Mouse (Mus musculus) gastrocnemius, postnatal 10 days (tissue): ENCODE measurements around the gene Mfsd6l. TPM values are rescaled to one million over a fixed set of nuclear protein-coding genes. Genes with fewer than 3 reads are reported as not detected.

ENCODE experiments used
- DNase-seq: peaks from one replicate; pipeline ENCODE4 v3.0.0; 2021; ENCODE audit warnings: mixed read lengths
- long read RNA-seq, 2 experiments: library from polyadenylated mRNA; stranded (forward); transcript quantifications; one replicate each; pipeline ENCODE4 v2.0.0; 2021
- total RNA-seq, 2 experiments: library from RNA; stranded (reverse); gene quantifications; 2 replicates each; pipeline ENCODE4 v1.2.3; 2021

The Mfsd6l gene
- under 1 TPM; 0.14 to 0.20 TPM for total RNA-seq
- long read RNA-seq, experiment 1, result 0 reads
- long read RNA-seq, experiment 2, result 0 reads

DNA sequence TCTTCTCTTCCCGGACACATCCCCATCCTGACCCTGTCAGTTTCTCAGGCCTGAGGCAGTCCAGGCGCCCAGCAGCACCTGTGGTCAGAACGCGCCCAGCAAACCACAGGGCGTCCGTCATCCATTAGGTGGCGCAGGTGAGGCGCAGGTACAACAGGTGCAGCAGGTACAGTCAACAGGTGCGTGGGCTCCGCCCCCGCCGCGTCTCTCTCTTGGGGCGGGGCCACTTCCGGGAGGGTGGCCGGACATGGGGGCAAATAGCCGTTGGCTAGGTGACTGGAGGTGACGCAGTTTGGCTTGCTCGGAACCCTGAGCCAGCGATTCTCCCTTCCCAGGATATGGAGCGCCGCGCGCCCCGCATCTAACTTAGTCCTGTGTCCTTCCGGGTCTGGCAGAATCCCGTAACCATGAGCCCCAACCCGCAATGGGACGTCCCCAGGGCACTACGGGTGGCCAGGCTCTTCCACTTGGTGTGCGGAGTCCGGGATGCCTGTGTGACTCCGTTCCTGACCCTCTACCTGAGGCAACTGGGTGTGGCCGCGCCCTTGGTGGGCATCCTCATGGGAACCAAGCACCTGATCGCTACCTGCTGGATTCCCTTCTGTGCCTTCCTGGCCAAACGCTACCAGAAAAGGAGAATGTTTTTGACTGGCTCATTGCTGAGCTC is at the start of gene Mfsd6l:
TSS of gene Mfsd6l (plus strand) at position 269 of the 667 bp plus-strand sequence.
- DNase-seq, result no peak

DNA sequence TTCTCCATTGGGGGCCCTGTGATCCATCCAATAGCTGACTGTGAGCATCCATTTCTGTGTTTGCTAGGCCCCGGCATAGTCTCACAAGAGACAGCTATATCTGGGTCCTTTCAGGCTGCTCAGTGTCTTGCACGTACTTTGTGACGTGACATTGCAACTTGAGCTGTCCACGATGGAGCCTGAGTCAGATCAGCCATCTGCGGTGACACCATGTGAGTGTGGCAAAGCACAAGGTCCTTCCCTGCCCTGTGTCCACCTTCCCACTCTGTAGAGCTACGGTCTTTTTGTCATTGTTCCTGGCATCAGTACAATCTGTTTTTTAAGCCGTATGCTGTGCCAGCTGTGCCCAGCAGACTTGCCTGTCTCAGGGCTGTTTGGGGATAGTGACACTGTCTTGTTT is 48.7 kb upstream of the Mfsd6l start:
- DNase-seq, result no peak

DNA sequence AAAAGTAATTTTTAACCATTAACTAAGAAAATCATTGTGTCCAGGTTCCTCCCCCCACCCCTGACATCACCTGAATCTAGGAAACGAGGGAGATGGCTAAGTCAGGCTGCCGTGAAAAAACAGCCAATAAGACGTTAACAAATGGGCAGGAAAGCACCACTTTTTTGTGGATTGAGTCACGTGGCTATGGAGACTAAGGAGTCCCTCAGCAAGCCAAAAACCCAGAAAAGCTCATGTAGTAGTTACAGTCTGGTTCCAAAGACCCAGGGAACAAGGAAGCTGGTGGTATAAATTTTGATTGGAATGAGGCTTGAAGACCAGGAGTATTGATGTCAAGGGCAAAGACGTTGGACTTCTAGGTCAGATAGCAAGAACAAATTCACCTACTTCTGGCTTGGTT is 47.4 kb upstream of the Mfsd6l start:
- DNase-seq, result no peak

DNA sequence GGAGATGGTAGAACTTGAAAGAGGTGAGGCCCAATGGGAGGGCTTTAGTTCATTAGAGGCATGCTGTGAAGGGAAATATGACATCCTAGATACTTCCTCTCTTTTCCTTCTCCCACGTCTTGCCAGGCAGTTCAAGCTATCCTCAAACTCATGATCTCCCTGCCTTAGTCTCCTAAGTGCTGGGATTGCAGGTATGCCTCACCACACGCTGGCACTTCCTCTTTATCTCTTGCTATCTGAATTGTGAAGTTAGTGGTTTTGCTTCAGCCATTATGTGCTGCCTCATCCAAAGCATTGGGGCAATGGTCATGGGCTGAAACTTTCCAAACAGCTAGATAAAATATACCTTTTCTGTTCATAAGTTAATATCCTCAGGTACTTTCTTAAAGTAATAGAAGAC is 46.8 kb upstream of the Mfsd6l start:
- no peak for DNase-seq

DNA sequence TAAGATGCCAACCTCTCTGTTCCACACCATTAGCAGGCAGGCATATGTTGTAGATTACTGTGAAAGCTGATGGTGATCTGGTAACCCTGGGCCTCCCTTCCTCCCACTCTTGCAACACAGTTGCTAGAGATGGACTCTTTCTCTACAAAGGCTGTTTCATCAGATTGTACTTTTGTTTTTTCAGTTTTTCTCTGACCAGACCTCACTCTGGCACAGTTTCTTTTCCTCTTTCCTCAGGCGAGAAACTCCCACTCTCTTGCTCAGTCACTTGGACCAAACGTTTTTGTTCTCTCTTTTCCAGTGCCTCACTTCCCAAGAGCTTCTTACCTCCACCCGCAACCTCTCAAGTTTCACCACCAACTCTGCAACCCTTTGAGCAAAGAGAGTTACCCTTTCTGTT is 42.0 kb upstream of the Mfsd6l start:
- DNase-seq, result no peak

DNA sequence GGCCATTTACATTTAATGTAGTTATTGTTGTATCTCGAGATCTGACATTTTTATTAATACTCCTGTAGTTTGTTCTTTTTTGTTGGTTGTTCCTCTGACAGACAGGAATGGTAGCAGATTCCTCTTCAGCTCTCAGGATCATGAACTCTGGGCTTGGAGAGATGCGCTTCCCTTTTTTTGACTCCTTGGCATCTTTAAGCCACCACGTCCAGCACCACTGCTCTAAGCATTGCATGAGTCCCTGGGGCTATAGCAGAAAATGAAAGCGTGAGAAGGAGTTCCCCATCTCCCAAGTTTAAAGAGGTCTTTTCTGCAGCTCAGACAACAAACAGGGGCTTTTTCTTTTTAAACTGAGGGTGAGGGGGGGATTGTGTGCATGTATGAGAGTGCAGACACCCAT is 36.6 kb upstream of the Mfsd6l start:
- DNase-seq, result no peak

DNA sequence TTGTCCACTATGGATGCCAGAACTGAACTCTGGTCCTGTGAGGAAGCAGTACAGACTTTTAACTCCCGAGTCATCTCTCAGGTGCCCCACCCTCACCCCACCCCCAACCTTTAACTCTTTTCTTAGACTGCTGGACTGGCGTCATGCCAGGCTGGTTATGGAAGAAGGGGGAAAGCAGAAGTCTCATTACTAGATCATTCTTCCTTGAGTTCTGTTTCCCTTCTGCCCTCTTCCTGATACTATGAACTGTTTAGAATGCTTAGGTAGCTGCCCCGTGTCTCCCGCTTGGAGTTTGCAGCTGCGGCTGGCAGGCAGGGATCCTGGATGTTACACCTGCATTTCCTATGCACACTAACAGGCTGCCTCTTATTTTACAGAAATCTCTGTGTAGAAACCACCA is 36.2 kb upstream of the Mfsd6l start:
- DNase-seq, result no peak

DNA sequence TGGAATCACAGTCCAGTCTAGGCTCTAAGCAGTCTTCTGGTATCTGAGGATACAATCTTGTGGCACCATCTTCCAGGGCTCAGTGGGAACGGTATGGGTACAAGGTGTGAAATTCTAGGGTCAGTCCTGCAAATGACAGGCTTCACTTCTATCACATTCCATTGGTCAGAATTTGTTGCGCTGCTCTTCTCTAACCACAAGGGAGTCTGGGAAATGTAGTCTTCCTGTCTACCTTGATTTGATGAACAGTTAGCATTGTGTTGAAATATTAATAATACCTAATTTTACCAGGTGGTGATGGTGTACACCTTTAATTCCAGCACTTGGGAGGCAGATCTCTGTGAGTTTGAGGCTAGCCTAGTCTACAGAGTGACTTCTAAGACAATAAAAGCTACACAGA is 35.5 kb upstream of the Mfsd6l start:
- DNase-seq, result no peak

DNA sequence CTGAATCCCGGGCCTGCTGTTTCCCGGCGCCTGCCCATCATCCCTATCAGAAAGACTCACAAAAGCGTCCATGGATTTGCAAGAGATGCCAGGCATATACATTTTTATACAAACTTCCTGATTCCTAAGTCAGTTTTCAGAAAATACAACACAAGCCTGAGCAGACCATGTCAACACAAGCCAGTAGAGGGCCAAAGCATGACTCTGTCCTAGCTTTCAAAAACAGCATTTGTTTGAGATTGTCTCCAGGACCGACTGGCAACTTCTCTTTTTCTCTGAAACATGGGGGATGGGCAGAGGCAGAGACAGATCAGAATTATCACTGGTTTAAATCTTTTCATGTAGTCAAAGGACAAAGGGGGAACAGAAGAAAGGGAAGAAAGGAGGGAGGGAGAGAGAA is 34.6 kb upstream of the Mfsd6l start:
- no peak for DNase-seq

DNA sequence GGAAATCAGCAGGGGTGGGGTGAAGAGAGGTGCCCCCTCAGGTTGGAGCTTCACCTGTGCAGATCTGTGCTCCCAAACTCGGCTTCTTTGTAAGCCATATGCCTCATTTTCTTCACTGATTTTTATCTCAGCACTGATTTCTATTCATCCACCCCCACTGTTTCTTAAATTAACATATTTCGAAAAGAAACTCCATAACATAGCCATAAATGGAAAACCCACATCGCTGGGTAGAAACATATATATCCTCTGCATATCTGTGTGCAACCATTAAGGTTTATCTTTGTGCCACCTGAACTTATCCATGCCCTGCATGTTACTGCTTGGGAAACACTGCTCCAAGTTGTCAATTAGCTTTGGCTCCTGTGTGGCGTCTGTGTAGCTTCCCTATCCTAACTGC is 29.5 kb upstream of the Mfsd6l start:
- DNase-seq, result no peak

DNA sequence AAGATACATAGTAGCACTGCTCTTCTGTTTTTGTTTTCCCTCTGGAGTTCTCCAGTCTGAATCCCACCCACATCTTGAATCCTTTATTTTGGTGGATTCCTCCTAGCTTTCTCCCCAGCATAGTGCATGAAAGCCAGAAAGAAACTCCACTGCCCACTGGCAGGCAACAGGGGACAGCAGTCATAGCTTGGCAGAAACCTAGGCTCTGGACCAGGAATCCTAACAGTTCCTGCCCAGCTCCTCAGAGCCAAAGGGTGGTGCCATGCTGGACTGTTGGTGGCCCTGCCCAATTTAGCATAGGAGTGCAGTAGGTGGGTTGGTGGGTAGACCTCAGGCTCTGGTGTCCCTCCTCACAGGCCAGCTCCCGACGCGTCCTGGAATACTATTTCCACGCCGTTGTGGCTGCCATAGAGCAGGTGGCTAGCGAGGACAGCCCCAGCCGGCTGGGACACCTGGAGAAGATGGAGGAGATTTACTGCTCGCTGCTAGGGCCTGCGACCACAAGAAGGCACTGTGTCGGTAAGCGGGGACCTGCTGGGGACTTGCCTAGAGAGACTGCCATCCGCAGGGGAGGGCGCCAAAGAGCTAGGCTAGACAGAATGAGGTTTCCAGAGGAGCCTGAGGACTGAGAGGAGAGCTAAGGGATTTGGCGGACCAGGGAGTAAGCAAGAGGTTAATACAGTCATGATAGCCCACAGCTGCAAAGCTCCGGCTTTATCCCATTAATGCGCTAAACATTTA is 24.8 kb upstream of the Mfsd6l start:
- peak; percentile 57 for DNase-seq

DNA sequence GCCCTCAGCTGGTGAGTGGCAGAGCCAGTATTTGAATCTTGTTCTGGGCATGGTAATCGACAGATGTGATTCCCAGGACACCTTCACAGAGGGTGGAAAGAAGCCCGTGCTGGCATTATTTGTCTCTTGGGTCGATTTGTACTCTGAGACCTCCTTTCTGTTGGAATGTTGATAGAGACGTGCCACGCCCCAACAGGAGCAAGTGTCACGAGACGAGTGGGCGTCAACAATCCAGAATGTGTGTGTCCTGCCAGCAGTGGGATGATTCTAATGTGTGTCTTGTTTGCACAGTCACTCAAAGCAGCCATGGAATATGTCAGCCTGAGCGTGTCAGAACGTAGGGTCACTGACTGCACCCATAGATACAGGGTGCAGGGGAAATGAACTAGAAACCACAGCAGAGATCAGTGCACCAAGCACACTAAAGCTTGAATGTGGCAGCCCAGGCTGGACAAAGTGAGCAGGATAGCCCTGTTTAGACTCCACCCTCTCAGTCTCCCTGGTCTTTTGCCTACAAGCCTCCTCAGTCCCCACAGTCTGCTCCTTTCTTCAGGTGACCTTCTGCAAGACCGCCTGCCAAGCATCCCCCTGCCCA is 23.9 kb upstream of the Mfsd6l start:
- no peak for DNase-seq

DNA sequence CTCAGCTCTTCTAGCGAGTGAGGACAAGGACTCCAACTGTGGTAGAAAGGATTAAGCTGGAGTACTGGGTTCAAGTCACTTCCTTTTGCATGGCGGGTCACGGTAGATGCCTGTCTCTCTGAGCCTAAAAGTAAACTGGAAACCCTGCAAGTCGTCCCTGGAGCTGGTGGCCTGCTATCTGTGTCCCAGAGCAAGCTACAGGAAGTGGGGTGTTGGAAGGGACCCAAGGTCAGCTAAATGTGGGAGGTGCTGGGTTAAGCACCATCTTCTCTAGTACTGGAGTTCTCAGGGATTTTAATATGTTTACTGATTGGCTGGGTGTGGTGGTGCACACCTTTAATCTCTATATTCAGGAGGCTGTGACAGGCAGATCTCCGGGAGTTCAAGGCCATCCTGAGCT is 23.2 kb upstream of the Mfsd6l start:
- DNase-seq, result no peak

DNA sequence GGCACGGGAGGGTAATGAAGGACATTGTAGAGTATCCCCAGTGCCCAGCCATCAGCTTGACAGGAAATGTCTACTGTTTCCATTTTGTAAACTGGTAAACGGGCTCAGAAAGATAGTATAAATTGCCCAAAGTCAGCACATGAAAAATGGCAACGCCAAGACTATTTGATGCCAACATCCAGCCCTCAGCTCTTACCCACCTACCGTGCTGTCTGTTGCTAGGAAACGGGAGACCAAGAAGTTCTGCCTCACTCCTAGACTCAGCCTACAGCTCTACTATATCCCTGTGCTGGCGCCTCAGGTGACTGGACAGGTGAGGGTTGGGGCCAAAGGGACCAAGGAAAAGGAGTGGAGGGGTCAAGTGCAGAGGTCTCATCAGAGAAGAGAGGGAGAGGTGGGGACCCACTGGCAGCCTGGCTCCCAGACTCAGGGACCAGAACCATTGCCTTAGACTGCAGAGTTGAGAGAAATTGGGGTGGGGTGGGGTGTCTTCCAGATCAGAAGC is 22.0 kb upstream of the Mfsd6l start:
- no peak for DNase-seq

DNA sequence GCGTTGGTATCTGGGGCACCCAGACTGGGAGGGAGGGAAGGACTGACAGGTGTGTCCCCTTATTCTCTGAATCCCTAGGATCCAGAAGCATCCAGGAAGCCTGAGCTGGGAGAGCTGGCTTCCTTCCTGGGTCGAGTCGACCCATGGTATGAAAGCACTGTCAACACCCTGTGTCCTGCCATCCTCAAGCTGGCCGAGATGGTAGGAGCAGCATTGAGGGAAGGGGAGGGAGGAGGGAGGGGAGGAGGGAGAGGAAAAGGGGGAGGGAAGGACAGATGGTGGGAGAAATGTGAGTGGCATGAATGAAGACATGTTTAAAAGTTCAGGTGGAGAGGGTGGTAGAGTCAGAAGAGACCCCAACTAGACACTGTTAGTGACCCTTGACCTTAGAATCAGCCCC is 20.0 kb upstream of the Mfsd6l start:
- DNase-seq, result no peak

DNA sequence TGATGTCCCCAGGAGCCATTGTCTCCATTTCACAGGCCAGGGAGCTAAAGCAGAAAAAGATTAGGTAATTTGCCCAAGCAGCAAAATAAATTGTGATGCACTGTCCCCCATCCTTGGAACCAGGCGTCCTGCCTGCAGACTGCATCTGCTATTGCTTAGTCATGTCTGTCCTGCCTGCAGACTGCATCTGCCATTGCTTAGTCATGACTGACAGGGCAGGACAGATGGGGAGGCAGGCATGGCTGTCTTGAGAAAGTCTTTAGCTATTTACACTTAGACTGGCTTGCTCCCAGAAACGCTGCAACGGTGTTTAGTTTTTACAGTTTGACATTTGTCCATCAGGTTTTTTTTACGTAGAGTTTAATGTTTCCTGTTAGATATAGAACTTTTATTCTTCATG is 19.5 kb upstream of the Mfsd6l start:
- no peak for DNase-seq

DNA sequence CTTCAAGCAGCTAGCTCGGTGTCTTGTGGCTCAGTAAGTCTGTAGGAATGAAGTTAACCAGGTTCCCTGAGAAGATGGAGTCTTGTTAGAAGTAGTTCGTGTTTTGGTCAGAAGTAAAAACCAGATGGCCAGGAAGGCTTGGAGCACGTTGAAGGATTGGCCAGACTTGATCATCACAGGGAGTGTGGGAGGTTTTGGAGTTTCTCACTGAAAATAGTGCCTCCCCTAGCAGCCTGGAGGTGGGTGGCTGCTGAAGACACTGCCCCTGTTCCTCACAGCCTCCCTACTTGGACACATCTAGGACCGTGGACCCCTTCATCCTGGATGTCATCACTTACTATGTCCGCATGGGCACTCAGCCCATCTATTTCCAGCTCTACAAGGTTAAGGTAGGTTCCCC is 16.4 kb upstream of the Mfsd6l start:
- DNase-seq, result no peak

DNA sequence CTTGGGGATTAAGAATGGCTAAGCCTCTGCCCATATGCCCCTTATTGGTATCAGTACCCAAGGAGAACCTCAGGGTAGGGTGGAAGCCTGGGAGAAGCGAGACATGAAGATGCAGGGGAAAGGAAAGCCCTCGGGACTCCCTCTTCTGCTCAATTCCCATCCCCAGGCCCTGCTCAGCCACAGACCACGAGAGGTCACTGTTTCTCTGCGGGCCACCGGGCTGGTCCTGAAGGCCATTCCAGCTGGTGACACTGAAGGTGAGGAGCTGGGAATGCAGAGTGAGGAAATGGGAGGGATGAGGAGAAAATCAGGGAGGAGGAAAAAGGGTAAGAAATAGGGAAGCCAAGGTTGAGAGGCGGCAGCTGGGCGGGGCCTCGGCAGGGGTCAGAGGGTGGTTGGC is 11.4 kb upstream of the Mfsd6l start:
- DNase-seq, result no peak

DNA sequence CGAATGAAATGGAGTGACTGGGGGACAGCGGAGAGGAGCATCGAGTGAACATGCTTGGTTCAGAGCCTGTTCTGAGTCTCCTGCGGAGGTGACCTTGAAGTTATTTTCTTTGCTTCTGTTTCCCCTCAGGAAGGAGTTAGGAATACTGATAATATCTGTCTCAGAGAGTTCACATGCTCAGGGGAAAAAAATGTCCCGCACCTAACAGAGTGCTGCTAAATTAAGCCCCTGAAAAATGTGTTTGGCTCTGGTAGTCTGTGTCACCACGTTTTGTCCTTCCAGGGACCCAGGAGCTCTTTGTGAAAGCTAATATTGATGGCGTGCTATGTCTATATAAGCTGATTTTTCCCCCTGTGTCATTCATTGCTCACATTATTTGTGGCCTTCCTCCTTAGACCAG is 10.8 kb upstream of the Mfsd6l start:
- DNase-seq, result no peak

DNA sequence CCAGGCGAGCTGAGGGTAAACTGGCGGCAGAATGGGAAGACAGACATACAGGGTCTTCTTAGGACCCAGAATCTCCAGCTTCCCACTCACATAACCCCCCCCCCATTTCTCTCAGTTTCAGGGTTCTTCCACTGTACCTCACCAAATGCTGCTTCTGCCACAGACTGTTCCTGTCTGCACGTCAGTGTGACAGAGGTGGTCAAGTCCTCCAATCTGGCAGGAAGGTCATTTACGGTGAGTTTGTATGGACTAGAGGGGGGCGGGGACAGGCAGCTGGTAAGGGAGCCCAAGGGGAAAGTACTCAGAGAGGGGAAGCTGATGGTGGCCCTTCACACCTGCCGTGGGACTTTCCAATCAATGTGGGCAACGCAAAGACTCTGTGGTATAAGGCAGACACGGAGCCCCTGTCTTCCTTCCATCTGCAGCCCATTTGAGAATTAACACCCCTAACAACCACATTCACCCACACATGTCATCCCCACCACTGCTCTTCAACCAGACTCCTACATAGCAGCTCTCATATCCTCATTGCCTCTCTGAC is 10.2 kb upstream of the Mfsd6l start:
- DNase-seq, result no peak

DNA sequence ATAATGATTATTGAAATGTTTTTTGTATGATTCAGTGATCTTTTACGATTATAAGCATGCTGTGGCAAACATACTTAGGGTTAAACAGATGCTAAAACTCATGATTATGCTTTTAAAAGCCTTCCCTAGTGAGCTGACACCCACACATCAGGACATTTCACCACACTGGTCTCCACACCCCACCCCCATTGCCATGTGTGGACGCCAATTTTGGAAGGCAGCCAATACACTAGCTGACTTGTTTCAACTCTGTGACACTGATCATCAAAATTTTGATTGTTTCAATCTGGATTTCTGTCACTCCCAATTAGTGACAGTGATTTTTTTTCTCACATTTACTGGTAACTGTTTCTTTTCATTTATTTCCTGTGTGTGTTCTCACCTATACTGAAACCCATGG is 8.5 kb upstream of the Mfsd6l start:
- DNase-seq, result no peak

DNA sequence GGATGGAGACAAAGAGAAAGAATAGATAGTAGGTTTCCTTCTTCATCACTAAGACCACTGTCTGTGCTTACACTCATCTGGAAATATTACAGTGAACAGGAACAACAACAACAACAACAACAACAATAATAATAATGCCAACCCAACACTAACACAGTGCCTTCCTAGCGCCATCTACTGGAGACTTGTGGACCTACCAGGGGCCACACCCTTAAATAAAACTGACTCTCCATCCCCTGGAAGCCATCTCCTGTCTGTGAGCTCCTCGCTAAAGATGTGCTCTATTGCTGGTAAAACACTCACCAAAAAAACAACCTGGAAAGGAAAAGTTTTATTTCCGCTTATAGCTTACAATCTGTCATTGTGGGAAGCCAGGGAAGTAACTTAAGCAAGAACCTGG is 6.4 kb upstream of the Mfsd6l start:
- no peak for DNase-seq

DNA sequence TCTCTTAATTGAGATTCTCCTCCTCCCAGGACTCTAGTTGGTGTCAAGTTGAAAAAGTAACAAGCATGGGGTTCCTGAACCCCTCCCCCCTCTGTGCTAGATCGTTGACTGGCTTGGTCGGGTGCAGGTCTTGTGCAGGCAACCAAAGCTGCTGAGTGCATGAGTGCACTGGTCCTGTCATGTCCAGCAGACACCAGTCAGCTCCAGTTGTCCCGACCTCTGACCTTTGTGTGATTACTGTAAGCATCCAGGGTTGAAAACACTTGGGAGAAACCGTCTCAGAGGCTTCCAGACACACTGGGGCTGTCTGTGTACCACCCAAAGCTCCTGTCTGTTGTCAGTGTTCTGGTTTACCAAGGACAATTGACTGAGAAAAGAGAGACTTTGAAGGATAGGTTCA is 5.6 kb upstream of the Mfsd6l start:
- no peak for DNase-seq
